Mouse (Mus musculus) heart, adult 11 months (tissue): Measurements from ENCODE around the gene Il17rd.

Experiments used
- DNase-seq: peaks from one replicate; pipeline ENCODE4 v3.0.0; 2022

Gene Il17rd

GRCm38 (mm10) chr14:27038783-27039182 is at the start of gene Il17rd:
Il17rd (plus strand) TSS chr14:27038941.
- peak; percentile 99 for DNase-seq

GRCm38 (mm10) chr14:26991622-26992021 is 47.1 kb upstream of the Il17rd start:
- peak; percentile 63 for DNase-seq

- DNase-seq, result peak; percentile 57
Measured at GRCm38 (mm10) chr14:26993427-26993826, 45.3 kb upstream of the Il17rd start.

- DNase-seq, result peak; percentile 95
Measured at GRCm38 (mm10) chr14:26994211-26994741, 44.5 kb upstream of the Il17rd start, which contains the start of gene Hesx1. Hesx1 (plus strand) TSS chr14:26994416.

- DNase-seq, result no peak
Measured at GRCm38 (mm10) chr14:26996257-26996656, 42.5 kb upstream of the Il17rd start.

- DNase-seq, result peak; percentile 43
Measured at GRCm38 (mm10) chr14:27000386-27000785, 38.4 kb upstream of the Il17rd start.

GRCm38 (mm10) chr14:27004906-27005305 is 33.8 kb upstream of the Il17rd start:
- DNase-seq, result no peak

GRCm38 (mm10) chr14:27005937-27006336 is 32.8 kb upstream of the Il17rd start:
- DNase-seq, result peak; percentile 25

GRCm38 (mm10) chr14:27011561-27011960 is 27.2 kb upstream of the Il17rd start:
- peak; percentile 36 for DNase-seq

GRCm38 (mm10) chr14:27013658-27014057 is 25.1 kb upstream of the Il17rd start:
- DNase-seq, result peak; percentile 13

- no peak for DNase-seq
Measured at GRCm38 (mm10) chr14:27017936-27018335, 20.8 kb upstream of the Il17rd start.

GRCm38 (mm10) chr14:27019850-27020249 is 18.9 kb upstream of the Il17rd start:
- no peak for DNase-seq

- DNase-seq, result no peak
Measured at GRCm38 (mm10) chr14:27022876-27023275, 15.9 kb upstream of the Il17rd start.

- no peak for DNase-seq
Measured at GRCm38 (mm10) chr14:27024664-27025063, 14.1 kb upstream of the Il17rd start.

GRCm38 (mm10) chr14:27029771-27030173 is 9.0 kb upstream of the Il17rd start:
- peak; percentile 89 for DNase-seq

GRCm38 (mm10) chr14:27031142-27031541 is 7.6 kb upstream of the Il17rd start:
- DNase-seq, result peak; percentile 90

GRCm38 (mm10) chr14:27037513-27037912 is 1.2 kb upstream of the Il17rd start:
- DNase-seq, result no peak

- peak; percentile 96 for DNase-seq
Measured at GRCm38 (mm10) chr14:27039281-27040248, 824 bp downstream of the Il17rd start.

GRCm38 (mm10) chr14:27040451-27040850 is 1.7 kb downstream of the Il17rd start:
- DNase-seq, result no peak

GRCm38 (mm10) chr14:27042280-27042983 is 3.7 kb downstream of the Il17rd start:
- DNase-seq, result peak; percentile 90

- peak; percentile 92 for DNase-seq
Measured at GRCm38 (mm10) chr14:27043416-27043815, 4.7 kb downstream of the Il17rd start.

- DNase-seq, result peak; percentile 97
Measured at GRCm38 (mm10) chr14:27044221-27044966, 5.7 kb downstream of the Il17rd start.

GRCm38 (mm10) chr14:27044967-27045361 is 6.2 kb downstream of the Il17rd start:
- DNase-seq, result peak; percentile 96
